Mouse (Mus musculus): ENCODE data around the gene Adk. TPM values are rescaled to one million over a fixed set of nuclear protein-coding genes. Genes with fewer than 3 reads are reported as not detected.
A peak's percentile ranks its signal among the peaks of the same experiment; 100 is the strongest.
"Not testable (repeated sequence)": the region's sequence is repeated elsewhere in the genome, so short reads cannot be mapped to it uniquely, and the experiment has no call there.

The Adk gene
- polyA plus RNA-seq, 1 experiment from 2014 or later: 475 TPM

- Histone ChIP-seq H3K27ac (ENCODE audit: low read depth) (peak overlapping the region; percentile 45; the same call in 1 of the 2 replicates), H3K9me3 (ENCODE audit: low read length) (no peaks in the 10 kb centered on the region), H3K36me3 (replicated peaks; ENCODE audit: insufficient read depth, low read length) (peaks cover 12% of the 10 kb centered on the region), H3K4me1 (ENCODE audit: insufficient read depth) (peaks cover 24% of the 10 kb centered on the region), H3K4me2 (ENCODE audit: low read depth, low read length) (no peak overlapping the region), H3K4me3 (ENCODE audit: low read depth, low read length) (no peak overlapping the region), H3K27me3 (ENCODE audit: insufficient read depth, low read length) (no peaks in the 10 kb centered on the region), H3K9ac (replicated peaks) (no peak overlapping the region)
- WGBS (ENCODE audit: insufficient replicate concordance): 63% methylated on average over 3 of the region's 3 CpGs
- TF ChIP-seq EP300 (IDR thresholded peaks at IDR 0.05; ENCODE audit: low read depth): no peak
- no peak for TF ChIP-seq CTCF (IDR thresholded peaks at IDR 0.05; ENCODE audit: low read depth)
- ATAC-seq (no peak), DNase-seq (no peak)
These were observed 36.4 kb downstream of the Adk start for GRCm38 (mm10) chr14:21088731-21089130.

GRCm38 (mm10) chr14:21090400-21090799, 38.0 kb downstream of the Adk start:
- Histone ChIP-seq H3K9me3 (ENCODE audit: low read length) (no peaks in the 10 kb centered on the region), H3K4me1 (ENCODE audit: insufficient read depth) (peaks cover 23% of the 10 kb centered on the region), H3K9ac (replicated peaks) (no peak overlapping the region), H3K27ac (ENCODE audit: low read depth) (peak overlapping the region; percentile 4; the same call in 1 of the 2 replicates), H3K4me3 (ENCODE audit: low read depth, low read length) (no peak overlapping the region), H3K36me3 (replicated peaks; ENCODE audit: insufficient read depth, low read length) (peaks cover 14% of the 10 kb centered on the region), H3K4me2 (ENCODE audit: low read depth, low read length) (0 out of 2 replicates have a peak overlapping the region, but pooled peaks have one; percentile 9), H3K27me3 (ENCODE audit: insufficient read depth, low read length) (no peaks in the 10 kb centered on the region)
- no peak for DNase-seq
- ATAC-seq: peak; percentile 63
- TF ChIP-seq EP300 (IDR thresholded peaks at IDR 0.05; ENCODE audit: low read depth) (peak; percentile 65), CTCF (IDR thresholded peaks at IDR 0.05; ENCODE audit: low read depth) (no peak)
- WGBS (ENCODE audit: insufficient replicate concordance): 24% methylated on average over 3 of the region's 3 CpGs

DNA sequence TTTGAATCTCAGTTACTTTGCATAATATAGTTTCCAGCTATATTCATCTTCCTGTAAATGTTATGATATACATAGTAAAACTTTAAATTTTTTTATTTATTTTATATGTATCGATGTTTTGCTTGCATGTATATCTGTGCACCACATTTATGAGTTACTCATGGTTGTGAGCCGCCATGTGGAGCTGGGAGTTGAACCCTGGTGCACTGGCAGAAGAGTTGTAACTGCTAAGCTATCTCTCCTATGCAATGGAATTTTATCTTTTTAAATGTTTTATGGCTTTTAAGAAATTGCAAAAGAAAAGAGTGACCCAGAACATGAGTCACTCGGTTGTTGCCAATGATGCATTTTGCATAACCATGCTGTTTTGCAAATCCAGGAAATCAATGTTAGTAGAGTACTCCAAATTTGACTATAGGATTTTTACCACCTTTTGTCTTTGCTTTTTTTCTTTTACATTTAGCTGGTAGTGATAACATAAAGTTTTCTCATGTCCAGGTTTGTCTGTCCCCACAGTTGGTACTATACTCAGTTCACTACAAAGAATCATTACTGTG, 38.6 kb downstream of the Adk start:
- WGBS (ENCODE audit: insufficient replicate concordance): 82% methylated on average over 3 of the region's 3 CpGs
- Histone ChIP-seq H3K9me3 (ENCODE audit: low read length) (no peaks in the 10 kb centered on the region), H3K4me2 (ENCODE audit: low read depth, low read length) (no peak overlapping the region; the same call in 1 of the 2 replicates), H3K36me3 (replicated peaks; ENCODE audit: insufficient read depth, low read length) (peaks cover 14% of the 10 kb centered on the region), H3K27ac (ENCODE audit: low read depth) (no peak overlapping the region), H3K4me3 (ENCODE audit: low read depth, low read length) (no peak overlapping the region), H3K27me3 (ENCODE audit: insufficient read depth, low read length) (no peaks in the 10 kb centered on the region), H3K4me1 (ENCODE audit: insufficient read depth) (peaks cover 23% of the 10 kb centered on the region), H3K9ac (replicated peaks) (no peak overlapping the region)
- no peak for DNase-seq
- no peak for ATAC-seq
- TF ChIP-seq CTCF (IDR thresholded peaks at IDR 0.05; ENCODE audit: low read depth) (no peak), EP300 (IDR thresholded peaks at IDR 0.05; ENCODE audit: low read depth) (no peak)

DNA sequence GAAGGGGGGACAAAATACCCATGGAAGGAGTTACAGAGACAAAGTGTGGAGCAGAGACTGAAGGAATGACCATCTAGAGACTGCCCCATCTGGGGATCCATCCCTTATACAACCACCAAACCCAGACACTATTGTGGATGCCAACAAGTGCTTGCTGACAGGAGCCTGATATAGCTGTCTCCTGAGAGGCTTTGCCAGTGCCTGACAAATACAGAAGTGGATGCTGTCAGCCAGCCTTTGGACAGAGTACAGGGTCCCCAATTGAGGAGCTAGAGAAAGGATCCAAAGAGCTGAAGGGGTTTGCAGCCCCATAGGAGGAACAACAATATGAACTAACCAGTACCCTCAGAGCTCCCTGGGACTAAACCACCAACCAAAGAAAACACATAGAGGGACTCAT, 41.8 kb downstream of the Adk start:
- H3K9me3 ChIP-seq (ENCODE audit: low read length); H3K4me3 ChIP-seq (ENCODE audit: low read depth, low read length); H3K27ac ChIP-seq (ENCODE audit: low read depth); DNase-seq; ATAC-seq; H3K27me3 ChIP-seq (ENCODE audit: insufficient read depth, low read length); H3K9ac ChIP-seq (replicated peaks); H3K4me2 ChIP-seq (ENCODE audit: low read depth, low read length): not testable (repeated sequence)
- peaks cover 15% of the 10 kb centered on the region for H3K4me1 ChIP-seq (ENCODE audit: insufficient read depth)
- peaks cover 14% of the 10 kb centered on the region for H3K36me3 ChIP-seq (replicated peaks; ENCODE audit: insufficient read depth, low read length)

GRCm38 (mm10) chr14:21096279-21096678, 43.9 kb downstream of the Adk start:
- DNase-seq: no peak
- H3K4me2 ChIP-seq (ENCODE audit: low read depth, low read length): no peak overlapping the region
- H3K4me3 ChIP-seq (ENCODE audit: low read depth, low read length): no peak overlapping the region
- H3K36me3 ChIP-seq (replicated peaks; ENCODE audit: insufficient read depth, low read length): peaks cover 14% of the 10 kb centered on the region
- ATAC-seq: 0 out of 2 replicates have a peak, but pooled peaks have one; percentile 14
- TF ChIP-seq EP300 (IDR thresholded peaks at IDR 0.05; ENCODE audit: low read depth) (no peak), CTCF (IDR thresholded peaks at IDR 0.05; ENCODE audit: low read depth) (no peak)
- H3K27ac ChIP-seq (ENCODE audit: low read depth): peak overlapping the region; percentile 80
- H3K9ac ChIP-seq (replicated peaks): no peak overlapping the region
- no peaks in the 10 kb centered on the region for H3K27me3 ChIP-seq (ENCODE audit: insufficient read depth, low read length)
- peaks cover 13% of the 10 kb centered on the region for H3K4me1 ChIP-seq (ENCODE audit: insufficient read depth)
- H3K9me3 ChIP-seq (ENCODE audit: low read length): no peaks in the 10 kb centered on the region

DNA sequence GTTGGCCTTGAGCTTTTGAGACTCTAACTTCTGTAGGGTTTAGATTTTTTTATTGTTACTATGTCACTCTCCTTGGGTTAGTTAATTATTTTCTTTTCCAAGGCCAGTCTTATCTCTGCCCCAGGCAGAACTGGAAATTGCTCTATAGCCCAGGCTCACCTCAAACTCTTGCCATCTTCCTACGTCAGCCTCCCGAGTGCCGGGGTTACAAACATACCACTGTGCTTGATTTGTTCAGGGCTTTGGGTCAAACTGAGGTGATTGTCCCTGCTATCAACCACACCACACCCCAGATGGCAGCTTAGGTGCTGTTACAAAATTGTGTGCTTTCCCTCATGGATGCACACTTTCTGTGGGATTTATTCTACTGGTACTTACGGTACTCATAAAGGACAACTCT, 44.3 kb downstream of the Adk start:
- H3K27ac ChIP-seq (ENCODE audit: low read depth): peak overlapping the region; percentile 80
- H3K36me3 ChIP-seq (replicated peaks; ENCODE audit: insufficient read depth, low read length): peaks cover 14% of the 10 kb centered on the region
- DNase-seq: peak; percentile 66
- H3K4me1 ChIP-seq (ENCODE audit: insufficient read depth): peaks cover 17% of the 10 kb centered on the region
- H3K4me3 ChIP-seq (ENCODE audit: low read depth, low read length): no peak overlapping the region
- no peak overlapping the region for H3K9ac ChIP-seq (replicated peaks)
- TF ChIP-seq EP300 (IDR thresholded peaks at IDR 0.05; ENCODE audit: low read depth): peak; percentile 71
- TF ChIP-seq CTCF (IDR thresholded peaks at IDR 0.05; ENCODE audit: low read depth): no peak
- peak; percentile 97 for ATAC-seq
- 60% methylated on average over 4 of the region's 4 CpGs for WGBS (ENCODE audit: insufficient replicate concordance)
- H3K9me3 ChIP-seq (ENCODE audit: low read length): no peaks in the 10 kb centered on the region
- no peak overlapping the region for H3K4me2 ChIP-seq (ENCODE audit: low read depth, low read length)
- H3K27me3 ChIP-seq (ENCODE audit: insufficient read depth, low read length): no peaks in the 10 kb centered on the region

DNA sequence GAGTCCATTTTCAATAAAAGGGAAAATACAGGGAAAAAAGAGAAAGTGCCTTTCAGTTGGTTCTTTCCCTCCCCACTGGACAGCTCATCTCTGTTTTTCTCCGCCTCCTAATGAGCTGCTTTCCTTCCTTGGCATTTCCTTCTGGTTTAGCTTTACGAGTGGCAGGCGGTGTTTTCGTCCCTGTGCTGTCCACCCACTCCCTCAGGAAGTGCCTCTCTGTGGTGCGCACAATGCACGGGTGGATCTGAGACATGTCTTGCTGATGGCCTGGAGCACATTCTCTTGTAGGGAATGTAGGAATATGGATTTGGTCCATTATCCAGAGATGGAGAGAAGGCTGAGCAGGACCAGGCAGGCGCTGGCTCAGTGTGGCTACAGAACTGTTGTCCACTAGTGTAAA, 47.0 kb downstream of the Adk start:
- Histone ChIP-seq H3K36me3 (replicated peaks; ENCODE audit: insufficient read depth, low read length) (0 out of 2 replicates have a peak, but pooled peaks cover 2% of the 10 kb centered on the region), H3K27ac (ENCODE audit: low read depth) (no peak overlapping the region), H3K4me1 (ENCODE audit: insufficient read depth) (peaks cover 23% of the 10 kb centered on the region), H3K4me3 (ENCODE audit: low read depth, low read length) (no peak overlapping the region), H3K4me2 (ENCODE audit: low read depth, low read length) (no peak overlapping the region), H3K27me3 (ENCODE audit: insufficient read depth, low read length) (no peaks in the 10 kb centered on the region), H3K9ac (replicated peaks) (no peak overlapping the region), H3K9me3 (ENCODE audit: low read length) (no peaks in the 10 kb centered on the region)
- no peak for DNase-seq
- no peak for TF ChIP-seq EP300 (IDR thresholded peaks at IDR 0.05; ENCODE audit: low read depth)
- no peak for TF ChIP-seq CTCF (IDR thresholded peaks at IDR 0.05; ENCODE audit: low read depth)
- WGBS (ENCODE audit: insufficient replicate concordance): 69% methylated on average over 7 of the region's 7 CpGs
- ATAC-seq: no peak
